Mouse (Mus musculus): Measurements from ENCODE around the gene Ica1.

- TF ChIP-seq CTCF (IDR thresholded peaks at IDR 0.05; ENCODE audit: low read depth, low read length) (no peak), GATA1 (IDR thresholded peaks at IDR 0.05; ENCODE audit: borderline replicate concordance, low read length) (no peak), POLR2AphosphoS5 (IDR thresholded peaks at IDR 0.05; ENCODE audit: insufficient replicate concordance, low read depth, low read length) (no peak), TAL1 (conservative IDR thresholded peaks at IDR 0.05; ENCODE audit: low read depth, low read length) (no peak)
Measured at GRCm38 (mm10) chr6:8632701-8633100, 145.6 kb downstream of the Ica1 start.

Measured in G1E (cell line).